Comparison of ENCODE assay signal across 8 mouse cellular contexts in the genomic region with DNA sequence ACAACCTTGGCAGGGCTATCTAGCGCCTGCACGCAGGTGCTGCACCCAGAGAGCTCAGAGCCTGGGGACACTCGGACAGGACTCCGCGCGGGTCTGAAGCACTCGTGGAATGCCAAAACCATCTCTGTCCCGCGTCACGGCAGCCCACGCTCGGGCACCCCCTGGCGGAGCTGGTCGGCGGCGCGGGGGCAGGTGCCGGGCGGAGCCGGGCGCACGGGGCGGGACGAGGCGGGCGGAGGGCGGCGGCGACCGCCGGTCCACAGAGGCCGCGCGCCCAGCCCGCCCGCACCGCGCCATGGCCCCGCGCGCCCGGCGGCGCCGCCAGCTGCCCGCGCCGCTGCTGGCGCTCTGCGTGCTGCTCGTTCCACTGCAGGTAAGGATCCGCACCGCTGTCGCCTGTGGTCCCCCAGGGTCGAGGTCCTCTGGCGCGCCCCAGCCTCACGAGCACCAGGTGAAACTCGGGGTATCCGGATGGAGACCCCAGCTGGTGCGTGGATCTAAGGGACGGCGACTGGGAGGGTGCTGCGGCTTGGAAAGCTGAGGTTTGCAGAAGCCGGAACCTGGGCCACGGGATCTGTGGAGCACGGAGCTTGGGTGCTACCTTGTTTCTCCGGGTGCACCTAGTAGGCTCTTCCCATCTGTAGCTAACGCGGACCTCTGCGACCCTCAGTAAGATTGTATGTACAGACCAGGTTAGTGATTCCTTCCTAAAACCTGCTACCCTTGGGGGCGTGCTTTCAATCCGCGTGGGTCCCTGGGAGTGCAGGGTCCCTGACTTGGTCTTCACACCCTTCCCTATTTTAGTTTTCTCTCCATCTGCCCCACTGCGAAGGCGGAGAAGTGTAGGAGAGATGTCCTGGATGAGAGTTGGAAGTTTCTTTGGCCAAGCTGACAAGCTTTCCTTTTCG. TPM values are rescaled to one million over a fixed set of nuclear protein-coding genes. Genes with fewer than 3 reads are reported as not detected.
DNase-seq lines count a peak whose midpoint lies in the region; ATAC-seq and TF ChIP-seq lines count a peak whose summit lies in the region.

A gene (plus strand): TSS at position 262 of the 908 bp plus-strand sequence.

- H3K36me3 ChIP-seq in erythroblast, embryonic 14.5 days (ENCODE audit: control insufficient read depth) = no peaks in the 10 kb centered on the region
- no peaks in the 10 kb centered on the region for H3K36me3 ChIP-seq in embryonic facial prominence, embryonic 15.5 days
- H3K36me3 ChIP-seq in heart, embryonic 15.5 days = no peaks in the 10 kb centered on the region
- no peaks in the 10 kb centered on the region for H3K36me3 ChIP-seq in kidney, postnatal 0 days (ENCODE audit: insufficient read depth, low read length)
- H3K36me3 ChIP-seq in liver, embryonic 12.5 days = no peaks in the 10 kb centered on the region

- TF ChIP-seq CTCF in kidney, postnatal 0 days (IDR thresholded peaks at IDR 0.05; ENCODE audit: low read depth) = peak; percentile 57

- H3K4me2 ChIP-seq in embryonic facial prominence, embryonic 15.5 days (replicated peaks) = peak within 1 kb of the TSS; percentile 98
- H3K4me2 ChIP-seq in heart, embryonic 15.5 days = peak within 1 kb of the TSS; percentile 98
- peak within 1 kb of the TSS; percentile 100 for H3K4me2 ChIP-seq in kidney, postnatal 0 days (ENCODE audit: low read length)
- peak within 1 kb of the TSS; percentile 78 for H3K4me2 ChIP-seq in liver, embryonic 12.5 days

- WGBS in embryonic facial prominence, embryonic 15.5 days = 3% methylated on average over 64 of the region's 77 CpGs
- 4% methylated on average over 73 of the region's 77 CpGs for WGBS in heart, embryonic 15.5 days
- 3% methylated on average over 51 of the region's 77 CpGs for WGBS in kidney, postnatal 0 days
- WGBS in liver, embryonic 12.5 days (ENCODE audit: insufficient replicate concordance) = 3% methylated on average over 70 of the region's 77 CpGs

- peak; percentile 50 for DNase-seq in kidney, postnatal 0 days (ENCODE audit: low spot score)
- peak; percentile 43 to 78 for DNase-seq in spleen, postnatal 4 days (ENCODE audit: low spot score in 2 of 2)

- H3K4me3 ChIP-seq in erythroblast, embryonic 14.5 days (replicated peaks) = peak within 1 kb of the TSS; percentile 51
- peak within 1 kb of the TSS; percentile 58 for H3K4me3 ChIP-seq in embryonic facial prominence, embryonic 15.5 days (replicated peaks)
- H3K4me3 ChIP-seq in heart, embryonic 15.5 days = peak within 1 kb of the TSS; percentile 63
- H3K4me3 ChIP-seq in kidney, postnatal 0 days (replicated peaks; ENCODE audit: low read depth, low read length) = peak within 1 kb of the TSS; percentile 66
- peak within 1 kb of the TSS; percentile 56 for H3K4me3 ChIP-seq in liver, embryonic 12.5 days

- peaks cover 44% of the 10 kb centered on the region for H3K27me3 ChIP-seq in erythroblast, embryonic 14.5 days (ENCODE audit: control insufficient read depth)
- peaks cover 24% of the 10 kb centered on the region for H3K27me3 ChIP-seq in embryonic facial prominence, embryonic 15.5 days
- H3K27me3 ChIP-seq in heart, embryonic 15.5 days = peaks cover 31% of the 10 kb centered on the region
- no peaks in the 10 kb centered on the region for H3K27me3 ChIP-seq in kidney, postnatal 0 days (ENCODE audit: insufficient read depth, low read length)
- H3K27me3 ChIP-seq in liver, embryonic 12.5 days (replicated peaks) = peaks cover 71% of the 10 kb centered on the region

- H3K9ac ChIP-seq in embryonic facial prominence, embryonic 15.5 days = peak within 1 kb of the TSS; percentile 40
- H3K9ac ChIP-seq in heart, embryonic 15.5 days = peak within 1 kb of the TSS; percentile 63
- peak within 1 kb of the TSS; percentile 69 for H3K9ac ChIP-seq in kidney, postnatal 0 days (ENCODE audit: low read depth, low read length)
- no peak within 1 kb of the TSS for H3K9ac ChIP-seq in liver, embryonic 12.5 days

- no peak within 1 kb of the TSS for H3K27ac ChIP-seq in embryonic facial prominence, embryonic 15.5 days (replicated peaks)
- no peak within 1 kb of the TSS for H3K27ac ChIP-seq in heart, embryonic 15.5 days
- no peak within 1 kb of the TSS for H3K27ac ChIP-seq in kidney, postnatal 0 days
- H3K27ac ChIP-seq in liver, embryonic 12.5 days = no peak within 1 kb of the TSS

- no peak for ATAC-seq in erythroblast, adult 5-6 weeks (replicated peaks; ENCODE audit: low FRiP score, poor library complexity, severe bottlenecking)
- ATAC-seq in embryonic facial prominence, embryonic 15.5 days (ENCODE audit: insufficient number of reproducible peaks, low FRiP score, low TSS enrichment, low read depth) = peak; percentile 73
- ATAC-seq in heart, embryonic 15.5 days (replicated peaks; ENCODE audit: insufficient number of reproducible peaks, insufficient read depth, low FRiP score, low read depth) = 0 out of 2 replicates have a peak, but pooled peaks have one; percentile 48
- peak; percentile 83 for ATAC-seq in kidney, postnatal 0 days (replicated peaks; ENCODE audit: low FRiP score, low read depth)
- ATAC-seq in liver, embryonic 12.5 days = peak; percentile 68
- 0 out of 2 replicates have a peak, but pooled peaks have one; percentile 18 for ATAC-seq in monocyte, adult 5-6 weeks (replicated peaks; ENCODE audit: insufficient number of reproducible peaks, low FRiP score, low TSS enrichment, poor library complexity, severe bottlenecking)

- H3K9me3 ChIP-seq in erythroblast, embryonic 14.5 days (ENCODE audit: control insufficient read depth, low read length) = no peaks in the 10 kb centered on the region
- no peaks in the 10 kb centered on the region for H3K9me3 ChIP-seq in embryonic facial prominence, embryonic 15.5 days (replicated peaks)
- H3K9me3 ChIP-seq in heart, embryonic 15.5 days (replicated peaks) = no peaks in the 10 kb centered on the region
- no peaks in the 10 kb centered on the region for H3K9me3 ChIP-seq in kidney, postnatal 0 days (replicated peaks; ENCODE audit: low read length)
- no peaks in the 10 kb centered on the region for H3K9me3 ChIP-seq in liver, embryonic 12.5 days (replicated peaks)

- no peaks in the 10 kb centered on the region for H3K4me1 ChIP-seq in erythroblast, embryonic 14.5 days (ENCODE audit: control insufficient read depth)
- peaks cover 14% of the 10 kb centered on the region for H3K4me1 ChIP-seq in embryonic facial prominence, embryonic 15.5 days
- H3K4me1 ChIP-seq in heart, embryonic 15.5 days (replicated peaks) = peaks cover 15% of the 10 kb centered on the region
- peaks cover 9% of the 10 kb centered on the region for H3K4me1 ChIP-seq in kidney, postnatal 0 days (replicated peaks; ENCODE audit: insufficient read depth, low read length)
- H3K4me1 ChIP-seq in liver, embryonic 12.5 days = peaks cover 9% of the 10 kb centered on the region

RNA-seq across cellular contexts. Expression of the gene that starts here (rescaled TPM):
- 0.01 TPM in 1 of 2 replicates, not detected in the other for polyA plus RNA-seq in erythroblast, embryonic 14.5 days (2012)
- 1.0 TPM in 1 of 2 replicates, not detected in the other for total RNA-seq in erythroblast, adult 5-6 weeks (2015; ENCODE audit: low replicate concordance)
- total RNA-seq in erythroblast, adult 5-6 weeks (2017; ENCODE audit: low replicate concordance) = 0.34 and 0.84 TPM in 2 replicates
- polyA plus RNA-seq in embryonic facial prominence, embryonic 15.5 days (2015; fragmentation: Nextera tagmentation; extraction: Ambion mirVana) = 1.6 TPM in 2 replicates
- 0.42 and 0.86 TPM in 2 replicates for polyA plus RNA-seq in heart, embryonic 15.5 days (2015; fragmentation: Nextera tagmentation; extraction: Ambion mirVana)
- 2.4 and 2.7 TPM in 2 replicates for polyA plus RNA-seq in kidney, postnatal 0 days (2015; fragmentation: Nextera tagmentation; extraction: Ambion mirVana)
- 0.47 and 0.63 TPM in 2 replicates for polyA plus RNA-seq in liver, embryonic 12.5 days (2016; fragmentation: Nextera tagmentation; extraction: Ambion mirVana)
- total RNA-seq in monocyte, adult 5-6 weeks (2017) = 3.9 to 7.4 TPM (median 6.6 TPM) in 3 replicates

Comparison
In these comparisons a context has a peak if more than half of its experiments do, and no peak if none do; other contexts are left out.
1. Peak in ATAC-seq, H3K4me3 ChIP-seq, H3K9ac ChIP-seq and H3K4me2 ChIP-seq in heart, embryonic 15.5 days; RNA of the gene not detected or under 1 TPM.
2. Peak in ATAC-seq, H3K4me3 ChIP-seq and H3K4me2 ChIP-seq in liver, embryonic 12.5 days; RNA of the gene not detected or under 1 TPM.